Mouse (Mus musculus): ENCODE data around the gene Znhit6. TPM values are rescaled to one million over a fixed set of nuclear protein-coding genes. Genes with fewer than 3 reads are reported as not detected.

Znhit6 gene
- total RNA-seq (2021), result 10 to 100 TPM; 10.5 to 11.1 TPM

- intact Hi-C loops (cut with DNase I), result no loop called here
- peak; percentile 79 for DNase-seq (ENCODE audit: low spot score)
These were observed at the start of gene Znhit6 for GRCm38 (mm10) chr3:145575743-145576481. Gene Znhit6, plus strand, starts transcription at chr3:145576205.

GRCm38 (mm10) chr3:145537870-145538269, 38.1 kb upstream of the Znhit6 start:
- no peak for DNase-seq (ENCODE audit: low spot score)
- intact Hi-C loops (cut with DNase I), result no loop called here

GRCm38 (mm10) chr3:145548441-145549415, 27.3 kb upstream of the Znhit6 start:
- intact Hi-C loops (cut with DNase I), result no loop called here
- no peak for DNase-seq (ENCODE audit: low spot score)

- intact Hi-C loops (cut with DNase I), result no loop called here
- DNase-seq (ENCODE audit: low spot score), result no peak
These were observed 25.8 kb upstream of the Znhit6 start for GRCm38 (mm10) chr3:145550216-145550615.

GRCm38 (mm10) chr3:145554388-145554787, 21.6 kb upstream of the Znhit6 start:
- DNase-seq (ENCODE audit: low spot score), result no peak
- intact Hi-C loops (cut with DNase I), result no loop called here

- intact Hi-C loops (cut with DNase I), result no loop called here
- DNase-seq (ENCODE audit: low spot score), result no peak
These were observed 19.8 kb upstream of the Znhit6 start for GRCm38 (mm10) chr3:145556206-145556605.

- DNase-seq (ENCODE audit: low spot score), result no peak
These were observed 16.3 kb upstream of the Znhit6 start for GRCm38 (mm10) chr3:145559675-145560074.

GRCm38 (mm10) chr3:145560117-145560516, 15.9 kb upstream of the Znhit6 start:
- no peak for DNase-seq (ENCODE audit: low spot score)
- intact Hi-C loops (cut with DNase I), result no loop called here

More at GRCm38 (mm10) chr3:145559675-145560074, 16.3 kb upstream of the Znhit6 start:
- intact Hi-C loops (cut with DNase I), result no loop called here

- intact Hi-C loops (cut with DNase I), result no loop called here
- no peak for DNase-seq (ENCODE audit: low spot score)
These were observed 1.5 kb upstream of the Znhit6 start for GRCm38 (mm10) chr3:145574468-145574867.

- intact Hi-C loops (cut with DNase I), result no loop called here
- DNase-seq (ENCODE audit: low spot score), result no peak
These were observed 665 bp upstream of the Znhit6 start for GRCm38 (mm10) chr3:145575340-145575739.

GRCm38 (mm10) chr3:145576482-145576822, 447 bp downstream of the Znhit6 start:
- intact Hi-C loops (cut with DNase I), result no loop called here
- no peak for DNase-seq (ENCODE audit: low spot score)

- DNase-seq (ENCODE audit: low spot score), result no peak
- intact Hi-C loops (cut with DNase I), result no loop called here
These were observed 871 bp downstream of the Znhit6 start for GRCm38 (mm10) chr3:145576876-145577275.

GRCm38 (mm10) chr3:145583043-145583442, 7.0 kb downstream of the Znhit6 start:
- no peak for DNase-seq (ENCODE audit: low spot score)
- intact Hi-C loops (cut with DNase I), result loop anchor here (2.0 kb wide), 1 partner anchor 66 kb away; the partner anchor contains the start of gene Ccn1

GRCm38 (mm10) chr3:145583522-145584200, 7.7 kb downstream of the Znhit6 start:
- intact Hi-C loops (cut with DNase I), result loop anchor here (1.0 to 2.0 kb wide), 3 partner anchors 65 to 322 kb away; partner anchors contain the start of gene Ccn1

GRCm38 (mm10) chr3:145590562-145590961, 14.6 kb downstream of the Znhit6 start:
- DNase-seq (ENCODE audit: low spot score), result no peak
- intact Hi-C loops (cut with DNase I), result no loop called here

More at GRCm38 (mm10) chr3:145583522-145584200, 7.7 kb downstream of the Znhit6 start:
- DNase-seq (ENCODE audit: low spot score), result no peak

GRCm38 (mm10) chr3:145591841-145592542, 16.0 kb downstream of the Znhit6 start:
- intact Hi-C loops (cut with DNase I), result no loop called here
- DNase-seq (ENCODE audit: low spot score), result no peak

GRCm38 (mm10) chr3:145595354-145595753, 19.3 kb downstream of the Znhit6 start:
- intact Hi-C loops (cut with DNase I), result no loop called here
- DNase-seq (ENCODE audit: low spot score), result no peak

- DNase-seq (ENCODE audit: low spot score), result no peak
- intact Hi-C loops (cut with DNase I), result no loop called here
These were observed 23.1 kb downstream of the Znhit6 start for GRCm38 (mm10) chr3:145599059-145599458.

GRCm38 (mm10) chr3:145600801-145601200, 24.8 kb downstream of the Znhit6 start:
- no peak for DNase-seq (ENCODE audit: low spot score)
- intact Hi-C loops (cut with DNase I), result no loop called here

GRCm38 (mm10) chr3:145601345-145601744, 25.3 kb downstream of the Znhit6 start:
- DNase-seq (ENCODE audit: low spot score), result no peak
- intact Hi-C loops (cut with DNase I), result no loop called here
